Mouse (Mus musculus): Measurements from ENCODE around the gene Lrrtm1.
A peak's percentile ranks its signal among the peaks of the same experiment; 100 is the strongest.

Lrrtm1 gene

GRCm38 (mm10) chr6:77242601-77243406, at the start of gene Lrrtm1:
TSS of gene Lrrtm1 (plus strand) at chr6:77242689.
- DNase-seq (ENCODE audit: low read depth, low spot score), result no peak

GRCm38 (mm10) chr6:77196650-77197049, 45.8 kb upstream of the Lrrtm1 start:
- no peak for DNase-seq (ENCODE audit: low read depth, low spot score)

- no peak for DNase-seq (ENCODE audit: low read depth, low spot score)
Measured at GRCm38 (mm10) chr6:77199375-77199774, 43.1 kb upstream of the Lrrtm1 start.

GRCm38 (mm10) chr6:77209183-77209582, 33.3 kb upstream of the Lrrtm1 start:
- DNase-seq (ENCODE audit: low read depth, low spot score), result peak; percentile 74

GRCm38 (mm10) chr6:77209929-77210328, 32.6 kb upstream of the Lrrtm1 start:
- DNase-seq (ENCODE audit: low read depth, low spot score), result no peak

- DNase-seq (ENCODE audit: low read depth, low spot score), result no peak
Measured at GRCm38 (mm10) chr6:77213757-77214409, 28.6 kb upstream of the Lrrtm1 start.

- DNase-seq (ENCODE audit: low read depth, low spot score), result no peak
Measured at GRCm38 (mm10) chr6:77215322-77215721, 27.2 kb upstream of the Lrrtm1 start.

- no peak for DNase-seq (ENCODE audit: low read depth, low spot score)
Measured at GRCm38 (mm10) chr6:77218875-77219274, 23.6 kb upstream of the Lrrtm1 start.

- no peak for DNase-seq (ENCODE audit: low read depth, low spot score)
Measured at GRCm38 (mm10) chr6:77220776-77221175, 21.7 kb upstream of the Lrrtm1 start.

- no peak for DNase-seq (ENCODE audit: low read depth, low spot score)
Measured at GRCm38 (mm10) chr6:77222849-77223638, 19.4 kb upstream of the Lrrtm1 start.

GRCm38 (mm10) chr6:77240426-77240825, 2.1 kb upstream of the Lrrtm1 start:
- no peak for DNase-seq (ENCODE audit: low read depth, low spot score)

- DNase-seq (ENCODE audit: low read depth, low spot score), result no peak
Measured at GRCm38 (mm10) chr6:77243541-77244231, 1.2 kb downstream of the Lrrtm1 start.

- DNase-seq (ENCODE audit: low read depth, low spot score), result no peak
Measured at GRCm38 (mm10) chr6:77253480-77253879, 11.0 kb downstream of the Lrrtm1 start.

GRCm38 (mm10) chr6:77256348-77256747, 13.9 kb downstream of the Lrrtm1 start:
- no peak for DNase-seq (ENCODE audit: low read depth, low spot score)

- no peak for DNase-seq (ENCODE audit: low read depth, low spot score)
Measured at GRCm38 (mm10) chr6:77257358-77258105, 15.0 kb downstream of the Lrrtm1 start.

- DNase-seq (ENCODE audit: low read depth, low spot score), result no peak
Measured at GRCm38 (mm10) chr6:77265163-77265562, 22.7 kb downstream of the Lrrtm1 start.

GRCm38 (mm10) chr6:77278794-77279193, 36.3 kb downstream of the Lrrtm1 start:
- peak; percentile 78 for DNase-seq (ENCODE audit: low read depth, low spot score)

GRCm38 (mm10) chr6:77286317-77286716, 43.8 kb downstream of the Lrrtm1 start:
- DNase-seq (ENCODE audit: low read depth, low spot score), result no peak

- DNase-seq (ENCODE audit: low read depth, low spot score), result no peak
Measured at GRCm38 (mm10) chr6:77288402-77288801, 45.9 kb downstream of the Lrrtm1 start.

GRCm38 (mm10) chr6:77291415-77291814, 48.9 kb downstream of the Lrrtm1 start:
- no peak for DNase-seq (ENCODE audit: low read depth, low spot score)

GRCm38 (mm10) chr6:77301305-77301704, 58.8 kb downstream of the Lrrtm1 start:
- no peak for DNase-seq (ENCODE audit: low read depth, low spot score)

Measured in telencephalon, adult 2 months (tissue).